Mouse (Mus musculus): Measurements from ENCODE around the gene Stx16. TPM values are rescaled to one million over a fixed set of nuclear protein-coding genes. Genes with fewer than 3 reads are reported as not detected.

Stx16 gene
- total and polyA plus RNA-seq, 3 experiments: 32.2 to 49.4 (median 44.1) TPM

- no peak for TF ChIP-seq TAL1 (conservative IDR thresholded peaks at IDR 0.05; ENCODE audit: low read depth, low read length)
- no peak for TF ChIP-seq GATA1 (IDR thresholded peaks at IDR 0.05; ENCODE audit: borderline replicate concordance, low read length)
- TF ChIP-seq GATA2 (IDR thresholded peaks at IDR 0.05; ENCODE audit: borderline replicate concordance, low read depth, low read length): no peak
- no peak for TF ChIP-seq CTCF (IDR thresholded peaks at IDR 0.05; ENCODE audit: low read depth, low read length)
- TF ChIP-seq POLR2AphosphoS5 (IDR thresholded peaks at IDR 0.05; ENCODE audit: insufficient replicate concordance, low read depth, low read length): no peak
- 0 out of 2 replicates have a peak, but pooled peaks cover 3% of the 10 kb centered on the region for H3K9me3 ChIP-seq (replicated peaks)
- peaks cover 11% of the 10 kb centered on the region; the same call in 1 of the 2 replicates for H3K27me3 ChIP-seq (ENCODE audit: insufficient read depth, low read length)
- no peak overlapping the region for H3K4me3 ChIP-seq (ENCODE audit: low read depth, low read length)
- peaks cover 60% of the 10 kb centered on the region for H3K36me3 ChIP-seq (replicated peaks)
- ATAC-seq (ENCODE audit: extremely low read depth, insufficient number of reproducible peaks, low FRiP score, poor library complexity, severe bottlenecking): no peak
- no peaks in the 10 kb centered on the region for H3K4me1 ChIP-seq (ENCODE audit: insufficient read depth, low read depth, low read length)
- no peak for DNase-seq (ENCODE audit: low spot score)
These were observed 47.6 kb downstream of the Stx16 start for GRCm38 (mm10) chr2:174123731-174124130.

- no peaks in the 10 kb centered on the region for H3K4me1 ChIP-seq (ENCODE audit: insufficient read depth, low read depth, low read length)
- ATAC-seq (ENCODE audit: extremely low read depth, insufficient number of reproducible peaks, low FRiP score, poor library complexity, severe bottlenecking) (no peak), DNase-seq (ENCODE audit: low spot score) (no peak)
These were observed 50.6 kb downstream of the Stx16 start for GRCm38 (mm10) chr2:174126522-174127375.

GRCm38 (mm10) chr2:174127376-174127713 is 51.2 kb downstream of the Stx16 start:
- DNase-seq (ENCODE audit: low spot score): no peak
- peaks cover 13% of the 10 kb centered on the region; the same call in 1 of the 2 replicates for H3K27me3 ChIP-seq (ENCODE audit: insufficient read depth, low read length)
- ATAC-seq (ENCODE audit: extremely low read depth, insufficient number of reproducible peaks, low FRiP score, poor library complexity, severe bottlenecking): no peak
- TF ChIP-seq POLR2AphosphoS5 (IDR thresholded peaks at IDR 0.05; ENCODE audit: insufficient replicate concordance, low read depth, low read length) (no peak), TAL1 (conservative IDR thresholded peaks at IDR 0.05; ENCODE audit: low read depth, low read length) (no peak), CTCF (IDR thresholded peaks at IDR 0.05; ENCODE audit: low read depth, low read length) (no peak), GATA1 (IDR thresholded peaks at IDR 0.05; ENCODE audit: borderline replicate concordance, low read length) (no peak), GATA2 (IDR thresholded peaks at IDR 0.05; ENCODE audit: borderline replicate concordance, low read depth, low read length) (no peak)
- no peak overlapping the region for H3K4me3 ChIP-seq (ENCODE audit: low read depth, low read length)
- 0 out of 2 replicates have a peak, but pooled peaks cover 3% of the 10 kb centered on the region for H3K9me3 ChIP-seq (replicated peaks)
- H3K4me1 ChIP-seq (ENCODE audit: insufficient read depth, low read depth, low read length): no peaks in the 10 kb centered on the region
- H3K36me3 ChIP-seq (replicated peaks): peaks cover 24% of the 10 kb centered on the region

More at GRCm38 (mm10) chr2:174126522-174127375, 50.6 kb downstream of the Stx16 start:
- Histone ChIP-seq H3K27me3 (ENCODE audit: insufficient read depth, low read length) (peaks cover 13% of the 10 kb centered on the region; the same call in 1 of the 2 replicates), H3K36me3 (replicated peaks) (peaks cover 30% of the 10 kb centered on the region), H3K4me3 (ENCODE audit: low read depth, low read length) (no peak overlapping the region), H3K9me3 (replicated peaks) (0 out of 2 replicates have a peak, but pooled peaks cover 3% of the 10 kb centered on the region)
- no peak for TF ChIP-seq GATA2 (IDR thresholded peaks at IDR 0.05; ENCODE audit: borderline replicate concordance, low read depth, low read length)
- TF ChIP-seq TAL1 (conservative IDR thresholded peaks at IDR 0.05; ENCODE audit: low read depth, low read length): no peak
- TF ChIP-seq CTCF (IDR thresholded peaks at IDR 0.05; ENCODE audit: low read depth, low read length): no peak
- TF ChIP-seq GATA1 (IDR thresholded peaks at IDR 0.05; ENCODE audit: borderline replicate concordance, low read length): no peak
- no peak for TF ChIP-seq POLR2AphosphoS5 (IDR thresholded peaks at IDR 0.05; ENCODE audit: insufficient replicate concordance, low read depth, low read length)

- Histone ChIP-seq H3K9me3 (replicated peaks) (0 out of 2 replicates have a peak, but pooled peaks cover 3% of the 10 kb centered on the region), H3K4me3 (ENCODE audit: low read depth, low read length) (no peak overlapping the region), H3K36me3 (replicated peaks) (peaks cover 9% of the 10 kb centered on the region), H3K27me3 (ENCODE audit: insufficient read depth, low read length) (peaks cover 13% of the 10 kb centered on the region; the same call in 1 of the 2 replicates), H3K4me1 (ENCODE audit: insufficient read depth, low read depth, low read length) (no peaks in the 10 kb centered on the region)
- ATAC-seq (ENCODE audit: extremely low read depth, insufficient number of reproducible peaks, low FRiP score, poor library complexity, severe bottlenecking) (no peak), DNase-seq (ENCODE audit: low spot score) (no peak)
- TF ChIP-seq POLR2AphosphoS5 (IDR thresholded peaks at IDR 0.05; ENCODE audit: insufficient replicate concordance, low read depth, low read length) (no peak), TAL1 (conservative IDR thresholded peaks at IDR 0.05; ENCODE audit: low read depth, low read length) (no peak), GATA1 (IDR thresholded peaks at IDR 0.05; ENCODE audit: borderline replicate concordance, low read length) (no peak), GATA2 (IDR thresholded peaks at IDR 0.05; ENCODE audit: borderline replicate concordance, low read depth, low read length) (no peak), CTCF (IDR thresholded peaks at IDR 0.05; ENCODE audit: low read depth, low read length) (no peak)
These were observed 52.8 kb downstream of the Stx16 start for GRCm38 (mm10) chr2:174128926-174129325.

GRCm38 (mm10) chr2:174130468-174131097 is 54.5 kb downstream of the Stx16 start:
- Histone ChIP-seq H3K4me3 (ENCODE audit: low read depth, low read length) (no peak overlapping the region), H3K9me3 (replicated peaks) (no peaks in the 10 kb centered on the region), H3K27me3 (ENCODE audit: insufficient read depth, low read length) (peaks cover 13% of the 10 kb centered on the region; the same call in 1 of the 2 replicates), H3K4me1 (ENCODE audit: insufficient read depth, low read depth, low read length) (no peaks in the 10 kb centered on the region), H3K36me3 (replicated peaks) (no peaks in the 10 kb centered on the region)
- DNase-seq (ENCODE audit: low spot score): no peak
- TF ChIP-seq POLR2AphosphoS5 (IDR thresholded peaks at IDR 0.05; ENCODE audit: insufficient replicate concordance, low read depth, low read length) (no peak), GATA1 (IDR thresholded peaks at IDR 0.05; ENCODE audit: borderline replicate concordance, low read length) (no peak), GATA2 (IDR thresholded peaks at IDR 0.05; ENCODE audit: borderline replicate concordance, low read depth, low read length) (no peak), TAL1 (conservative IDR thresholded peaks at IDR 0.05; ENCODE audit: low read depth, low read length) (no peak), CTCF (IDR thresholded peaks at IDR 0.05; ENCODE audit: low read depth, low read length) (no peak)
- ATAC-seq (ENCODE audit: extremely low read depth, insufficient number of reproducible peaks, low FRiP score, poor library complexity, severe bottlenecking): no peak

Measured in G1E (cell line).